Comparison of ENCODE assay signal across 23 mouse cellular contexts in the genomic region with DNA sequence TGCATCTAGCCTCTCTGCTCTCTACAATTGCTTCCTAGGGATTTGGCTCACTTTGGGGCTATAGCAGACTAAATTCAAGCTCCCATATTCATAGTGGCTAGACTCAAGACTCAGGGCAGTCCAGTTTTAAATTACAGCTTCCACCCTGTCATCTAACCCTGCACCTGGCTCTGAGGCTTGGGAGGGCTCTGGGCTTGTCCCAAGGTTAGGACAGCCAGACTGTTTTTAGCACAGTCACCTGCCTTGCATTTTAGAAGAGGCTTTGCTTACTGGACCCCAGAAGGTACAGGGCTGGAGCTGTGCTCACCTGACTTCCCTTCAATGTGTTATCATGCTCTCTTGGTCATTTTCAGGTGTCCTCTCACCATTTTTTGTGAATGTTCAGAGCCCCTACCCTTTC. TPM values are rescaled to one million over a fixed set of nuclear protein-coding genes. Genes with fewer than 3 reads are reported as not detected.
A peak's percentile ranks its signal among the peaks of the same experiment; 100 is the strongest.
DNase-seq lines count a peak whose midpoint lies in the region; TF ChIP-seq lines count a peak whose summit lies in the region.
"Had no signal": no experiment of that assay in that cellular context is flagged by ENCODE, and none has a peak within 500 bp of the region (broad histone marks: within the 10 kb centered on the region; RNA-seq: fewer than 3 reads in every experiment).

No protein-coding gene starts in this region.

- H3K27ac ChIP-seq in forebrain, embryonic 10.5 days: no peak overlapping the region
- H3K27ac ChIP-seq: embryonic facial prominence, embryonic 10.5 days; embryonic facial prominence, embryonic 12.5 days; forebrain, embryonic 13.5 days; forebrain, embryonic 15.5 days had no signal

- H3K4me2 ChIP-seq in myocyte (ENCODE audit: low read depth): peak overlapping the region; percentile 47
- H3K4me2 ChIP-seq: embryonic facial prominence, embryonic 12.5 days; forebrain, embryonic 13.5 days; forebrain, embryonic 15.5 days had no signal

- no peaks in the 10 kb centered on the region for H3K9me3 ChIP-seq in forebrain, embryonic 10.5 days
- H3K9me3 ChIP-seq: embryonic facial prominence, embryonic 10.5 days; embryonic facial prominence, embryonic 12.5 days; forebrain, embryonic 13.5 days; forebrain, embryonic 15.5 days; G1E had no signal

- H3K36me3 ChIP-seq in myocyte (ENCODE audit: control insufficient read depth, insufficient read depth): no peaks in the 10 kb centered on the region
- no peaks in the 10 kb centered on the region for H3K36me3 ChIP-seq in forebrain, embryonic 10.5 days (replicated peaks)
- H3K36me3 ChIP-seq: embryonic facial prominence, embryonic 10.5 days; embryonic facial prominence, embryonic 12.5 days; forebrain, embryonic 15.5 days; G1E had no signal

- H3K79me2 ChIP-seq in myocyte (ENCODE audit: control insufficient read depth, insufficient read depth): no peaks in the 10 kb centered on the region

- TF ChIP-seq POLR2A in myocyte (IDR thresholded peaks at IDR 0.05; ENCODE audit: insufficient read length, low read depth): no peak

- H3K4me1 ChIP-seq in forebrain, embryonic 10.5 days: peaks cover 8% of the 10 kb centered on the region
- H3K4me1 ChIP-seq: embryonic facial prominence, embryonic 12.5 days had no signal

- H3ac ChIP-seq in myocyte (ENCODE audit: control insufficient read depth, insufficient read length): no peak overlapping the region

- peak; percentile 38 for DNase-seq in gastrocnemius, adult 18-20 months (ENCODE audit: low spot score)
- no peak for DNase-seq in gastrocnemius, postnatal 10 days
- DNase-seq in heart, adult 11 months: peak; percentile 64
- no peak for DNase-seq in heart, adult 18-20 months
- no peak for DNase-seq in forebrain, embryonic 10.5 days (ENCODE audit: extremely low spot score, low spot score)
- DNase-seq: adrenal gland, adult 8-10 months; adrenal gland, postnatal 14 days; adrenal gland, postnatal 36 days; B cell, adult 2 months; cerebellum, adult 11-12 months; cerebellum, adult 2 months; cerebellum, adult 9-10 months; cerebellum, postnatal 10 days; cerebellum, postnatal 25 days; forebrain, postnatal 0 days had no signal

- no peaks in the 10 kb centered on the region for H3K27me3 ChIP-seq in myocyte (ENCODE audit: control insufficient read depth, insufficient read depth, insufficient read length)
- H3K27me3 ChIP-seq in forebrain, embryonic 10.5 days (ENCODE audit: poor library complexity, severe bottlenecking): peaks cover 10% of the 10 kb centered on the region; the same call in 1 of the 2 replicates
- H3K27me3 ChIP-seq: CH12.LX; embryonic facial prominence, embryonic 12.5 days; forebrain, embryonic 13.5 days; forebrain, embryonic 15.5 days; Patski had no signal

- H3K4me3 ChIP-seq in myocyte: no peak overlapping the region
- no peak overlapping the region for H3K4me3 ChIP-seq in forebrain, embryonic 10.5 days
- H3K4me3 ChIP-seq: embryonic facial prominence, embryonic 10.5 days; embryonic facial prominence, embryonic 12.5 days; forebrain, embryonic 13.5 days; forebrain, embryonic 15.5 days had no signal

TF ChIP-seq in myocyte, 11 proteins besides CTCF, POLR2A, EP300 and RAD21:
- no peak for TF ChIP-seq SRF (IDR thresholded peaks at IDR 0.05; ENCODE audit: control insufficient read depth, insufficient read length, low read depth)
- peak in 1 of 3 experiments; percentile 42 for TF ChIP-seq MYOG (IDR thresholded peaks at IDR 0.05; ENCODE audit: control insufficient read depth in 1 of 3, insufficient read depth in 1 of 3, insufficient read length in 2 of 3, low read depth in 2 of 3)
- peak in 2 of 3 experiments; percentile 15 to 61 for TF ChIP-seq MYOD1 (IDR thresholded peaks at IDR 0.05; ENCODE audit: control insufficient read depth in 1 of 3, insufficient read length in 2 of 3, low read depth in 2 of 3)

RNA-seq across cellular contexts. Expression of a gene that starts 32.6 kb away (rescaled TPM):
- total RNA-seq in gastrocnemius, adult 18-20 months (2021): 10 to 100 TPM in 1 of 2 experiments, 1 to 10 TPM in 1; 8.4 to 17.8 TPM
- total RNA-seq in gastrocnemius, postnatal 10 days (2021): 10 to 100 TPM; 10.1 to 12.7 TPM
- 10 to 100 TPM; 11.8 to 12.5 TPM for total RNA-seq in heart, adult 18-20 months (2021)
- polyA plus RNA-seq in myocyte (2012; fragmentation: generic; extraction: Trizol): 31.2 TPM
- polyA plus RNA-seq in forebrain, embryonic 10.5 days (2016; fragmentation: Nextera tagmentation; extraction: Ambion mirVana): 2.0 and 2.7 TPM in 2 replicates

Comparison
In these comparisons a context has a peak if more than half of its experiments do, and no peak if none do; other contexts are left out.
1. DNase-seq: peak in gastrocnemius, adult 18-20 months (single experiment) and heart, adult 11 months (single experiment); none in gastrocnemius, postnatal 10 days (single experiment), heart, adult 18-20 months (0 of 2) and forebrain, embryonic 10.5 days (single experiment).